Mouse (Mus musculus) spleen, adult 2 months (tissue): Measurements from ENCODE around the gene Epx. TPM values are rescaled to one million over a fixed set of nuclear protein-coding genes. Genes with fewer than 3 reads are reported as not detected.

Experiments used
- DNase-seq, 2 experiments: peaks; one replicate each; pipeline versions ENCODE4 v3.0.0 to v3.0.0-alpha.2; 2012 to 2021; ENCODE audit warnings: low spot score in 2 of 2, low read depth in 1 of 2
- H3K27ac ChIP-seq: fragments of 200-500 bp; 2 replicates; pipeline ENCODE4 v1.5.1; 2012; ENCODE audit warnings: low read length, inconsistent platforms; ENCODE audit not compliant: insufficient read depth
- H3K27me3 ChIP-seq: fragments of 200-500 bp; 2 replicates; pipeline ENCODE4 v1.6.1; 2012; ENCODE audit warnings: mild to moderate bottlenecking, moderate library complexity, low read length, inconsistent platforms; ENCODE audit not compliant: control insufficient read depth, insufficient read depth
- H3K36me3 ChIP-seq: fragments of 200-500 bp; 2 replicates; pipeline ENCODE4 v1.6.1; 2012; ENCODE audit warnings: mild to moderate bottlenecking, low read length, inconsistent platforms; ENCODE audit not compliant: control insufficient read depth, insufficient read depth
- H3K4me1 ChIP-seq: fragments of 200-500 bp; 2 replicates; pipeline ENCODE4 v1.6.1; 2011; ENCODE audit warnings: inconsistent platforms; ENCODE audit not compliant: control insufficient read depth, insufficient read depth, insufficient read length
- H3K4me3 ChIP-seq: fragments of 200-500 bp; 2 replicates; pipeline ENCODE4 v1.5.1; 2011; ENCODE audit warnings: mild to moderate bottlenecking, inconsistent platforms; ENCODE audit not compliant: insufficient read depth, insufficient read length; ENCODE audit errors: extremely low read depth
- CTCF ChIP-seq: fragments of 200-500 bp; IDR thresholded peaks from 2 replicates; pipeline ENCODE4 v1.5.1; 2011; ENCODE audit warnings: mild to moderate bottlenecking, inconsistent platforms; ENCODE audit not compliant: insufficient read depth, insufficient read length, insufficient replicate concordance; ENCODE audit errors: extremely low read depth
- POLR2A ChIP-seq: fragments of 200-500 bp; IDR thresholded peaks from 2 replicates; pipeline ENCODE4 v1.6.1; 2011; ENCODE audit warnings: low read depth, low read length, inconsistent platforms
- WGBS: fragments of 180-500 bp; shearing (Covaris S2); methylation state at CpG from one replicate; pipeline ENCODE4 v1.1.7; 2018; 5-methylcytosine and 5-hydroxymethylcytosine counted together
- polyA plus RNA-seq: library from polyadenylated mRNA; depleted of rRNA; stranded (reverse); fragments of >200 nt; gene quantifications from 2 replicates; pipeline ENCODE4 v1.2.3, GENCODE M21; 2012; rRNA removed

Epx gene
- polyA plus RNA-seq, result 2.5 and 12.7 TPM in 2 replicates

DNA sequence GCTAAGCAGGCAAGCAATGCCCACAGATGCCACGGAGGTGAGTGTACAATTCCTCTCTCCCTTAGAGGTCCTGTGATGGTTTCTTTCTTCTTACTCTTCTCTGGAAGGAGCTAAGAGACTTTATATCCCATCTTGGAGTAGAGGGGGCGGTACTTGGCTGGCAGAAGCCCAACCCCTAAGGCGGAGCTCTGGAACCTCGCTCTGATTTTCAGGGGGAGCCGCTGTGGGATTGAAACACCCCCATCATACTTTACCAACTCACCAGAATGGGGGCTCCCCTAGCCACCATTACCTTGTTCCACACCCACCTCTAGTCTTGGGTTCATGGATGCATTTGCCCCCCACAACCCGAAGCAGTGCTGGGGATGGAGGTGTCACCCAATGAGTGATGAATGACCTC is at the start of gene Epx:
TSS of gene Epx (minus strand) at position 101 of the 400 bp plus-strand sequence.
- H3K27ac ChIP-seq, result no peak within 1 kb of the TSS
- no peak for TF ChIP-seq POLR2A
- no peak for TF ChIP-seq CTCF
- no peak for DNase-seq
- no peak within 1 kb of the TSS for H3K4me3 ChIP-seq
- H3K27me3 ChIP-seq, result no peaks in the 10 kb centered on the region; the same call in 1 of the 2 replicates
- H3K4me1 ChIP-seq, result no peaks in the 10 kb centered on the region
- no peaks in the 10 kb centered on the region for H3K36me3 ChIP-seq
- WGBS, result 81% methylated on average over 6 of the region's 6 CpGs

DNA sequence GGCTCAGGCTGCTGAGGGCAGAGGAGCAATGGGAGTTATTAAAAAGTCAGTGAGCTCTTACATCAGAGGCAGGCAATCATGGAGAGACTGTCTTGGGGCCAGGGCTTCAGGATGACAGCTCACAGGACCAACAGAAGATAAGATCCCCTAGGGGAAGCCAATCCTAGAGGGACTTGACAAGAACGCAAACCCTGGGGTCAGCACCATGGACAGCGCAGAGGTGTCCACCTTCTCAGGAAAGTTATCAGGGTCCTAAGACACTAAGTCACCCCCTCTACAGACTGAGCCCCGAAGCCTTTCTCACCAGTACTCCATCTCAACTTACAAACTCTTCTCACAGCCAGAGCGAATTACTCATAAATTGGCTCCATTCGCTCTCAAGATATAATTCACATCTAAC is 45.6 kb upstream of the Epx start, which contains the start of gene Olfr464:
TSS of gene Olfr464 (minus strand) at position 2 of the 400 bp plus-strand sequence.
- WGBS, result 30% methylated on average over 5 of the region's 5 CpGs
- H3K27me3 ChIP-seq, result no peaks in the 10 kb centered on the region
- no peak within 1 kb of the TSS for H3K4me3 ChIP-seq
- H3K36me3 ChIP-seq, result no peaks in the 10 kb centered on the region
- H3K27ac ChIP-seq, result no peak within 1 kb of the TSS
- TF ChIP-seq CTCF, result no peak
- TF ChIP-seq POLR2A, result no peak
- H3K4me1 ChIP-seq, result no peaks in the 10 kb centered on the region
- no peak for DNase-seq

DNA sequence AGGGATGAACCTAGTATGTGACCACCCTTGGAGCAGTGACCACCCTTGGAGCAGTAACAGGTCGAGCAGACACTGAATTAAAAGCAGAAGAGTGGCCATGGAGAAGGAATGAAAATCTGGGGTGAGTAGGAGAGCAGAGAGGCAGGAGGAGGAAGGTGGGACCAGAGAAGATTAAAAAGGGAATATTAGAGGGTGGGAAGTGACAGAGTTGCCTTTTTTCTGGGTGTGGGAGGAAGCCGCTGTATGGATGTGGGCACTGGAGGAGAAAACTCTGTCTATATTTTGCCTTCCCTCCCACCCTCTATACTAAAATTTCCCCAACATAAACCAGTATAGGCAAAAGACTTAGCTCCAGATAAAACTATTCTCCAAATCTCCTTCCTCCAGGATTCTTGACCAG is 45.0 kb upstream of the Epx start:
- no peak overlapping the region for H3K27ac ChIP-seq
- H3K4me3 ChIP-seq, result no peak overlapping the region
- H3K27me3 ChIP-seq, result no peaks in the 10 kb centered on the region
- TF ChIP-seq CTCF (no peak), POLR2A (no peak)
- DNase-seq, result no peak
- H3K36me3 ChIP-seq, result no peaks in the 10 kb centered on the region
- WGBS, result 67% methylated on average over 2 of the region's 2 CpGs
- H3K4me1 ChIP-seq, result no peaks in the 10 kb centered on the region

DNA sequence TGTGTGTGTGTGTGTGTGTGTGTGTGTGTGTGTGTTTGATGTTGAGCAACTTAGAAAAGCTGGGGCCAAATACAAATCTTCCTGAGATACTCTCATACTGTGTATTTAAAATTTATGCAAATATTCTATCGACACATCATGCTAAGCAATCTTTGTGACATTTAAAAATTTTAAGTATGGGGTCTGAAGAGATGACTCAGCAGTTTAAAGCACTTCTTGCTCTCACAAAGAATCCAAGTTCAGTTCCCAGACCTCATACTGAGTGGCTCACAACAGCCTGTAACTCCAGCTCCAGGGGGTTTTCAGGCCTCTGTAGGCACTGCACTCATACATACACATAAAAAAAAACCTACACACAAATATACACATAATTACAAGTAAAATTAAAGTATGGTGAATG is 40.7 kb upstream of the Epx start:
- H3K4me1 ChIP-seq, result no peaks in the 10 kb centered on the region
- WGBS, result 73% methylated on average over 1 of the region's 1 CpGs
- H3K36me3 ChIP-seq, result no peaks in the 10 kb centered on the region
- TF ChIP-seq CTCF, result no peak
- TF ChIP-seq POLR2A, result no peak
- H3K27me3 ChIP-seq, result no peaks in the 10 kb centered on the region
- no peak for DNase-seq
- H3K27ac ChIP-seq, result no peak overlapping the region
- no peak overlapping the region for H3K4me3 ChIP-seq

DNA sequence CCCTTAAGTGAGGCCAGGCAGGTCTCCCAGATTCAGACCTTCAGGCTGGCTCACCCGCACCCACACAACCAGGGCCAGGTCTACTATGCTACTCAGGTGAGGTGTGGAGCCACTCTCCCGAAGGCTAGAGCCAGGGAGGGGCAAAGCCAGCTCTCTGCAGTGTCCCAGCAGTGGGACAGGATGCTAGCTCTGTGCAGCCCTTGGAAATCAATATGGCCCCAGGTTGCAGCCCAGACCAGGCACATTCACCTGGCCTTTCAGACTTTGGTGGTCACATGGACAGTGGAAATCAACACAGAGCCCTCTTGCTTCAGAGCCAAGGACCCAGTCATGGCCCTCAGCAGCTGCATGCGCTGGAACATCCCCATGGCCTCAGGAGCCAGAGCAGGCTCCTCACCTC is 29.0 kb upstream of the Epx start:
- TF ChIP-seq POLR2A, result no peak
- TF ChIP-seq CTCF, result no peak
- WGBS, result 82% methylated on average over 3 of the region's 3 CpGs
- no peak for DNase-seq
- no peak overlapping the region for H3K4me3 ChIP-seq
- H3K4me1 ChIP-seq, result no peaks in the 10 kb centered on the region
- H3K27ac ChIP-seq, result no peak overlapping the region
- no peaks in the 10 kb centered on the region for H3K36me3 ChIP-seq
- H3K27me3 ChIP-seq, result no peaks in the 10 kb centered on the region; the same call in 1 of the 2 replicates

DNA sequence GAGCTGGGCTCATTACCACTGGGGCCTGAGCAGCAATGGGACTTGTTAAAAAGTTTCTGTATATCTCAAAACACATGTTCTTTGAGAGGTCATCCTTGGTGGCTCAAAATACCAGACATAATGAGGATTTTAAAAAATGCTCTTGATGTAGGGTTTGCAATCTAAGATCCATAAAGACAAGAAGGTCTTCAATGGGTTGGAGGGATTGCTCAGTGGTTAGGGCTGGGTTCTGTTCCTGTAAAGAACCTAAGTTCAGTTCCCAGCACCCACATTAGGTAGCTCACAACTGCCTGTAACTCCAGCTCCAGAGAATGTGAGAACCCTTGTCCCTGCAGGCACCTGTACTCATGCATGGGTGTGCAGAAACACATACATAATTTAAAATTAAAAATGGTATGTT is 22.0 kb upstream of the Epx start, which contains the start of gene Olfr463:
TSS of gene Olfr463 (minus strand) at position 101 of the 400 bp plus-strand sequence.
- no peak within 1 kb of the TSS for H3K27ac ChIP-seq
- no peak for DNase-seq
- H3K4me3 ChIP-seq, result no peak within 1 kb of the TSS
- H3K36me3 ChIP-seq, result no peaks in the 10 kb centered on the region
- no peaks in the 10 kb centered on the region; the same call in none of the 2 replicates for H3K27me3 ChIP-seq
- no peaks in the 10 kb centered on the region for H3K4me1 ChIP-seq
- TF ChIP-seq CTCF, result no peak
- no peak for TF ChIP-seq POLR2A

DNA sequence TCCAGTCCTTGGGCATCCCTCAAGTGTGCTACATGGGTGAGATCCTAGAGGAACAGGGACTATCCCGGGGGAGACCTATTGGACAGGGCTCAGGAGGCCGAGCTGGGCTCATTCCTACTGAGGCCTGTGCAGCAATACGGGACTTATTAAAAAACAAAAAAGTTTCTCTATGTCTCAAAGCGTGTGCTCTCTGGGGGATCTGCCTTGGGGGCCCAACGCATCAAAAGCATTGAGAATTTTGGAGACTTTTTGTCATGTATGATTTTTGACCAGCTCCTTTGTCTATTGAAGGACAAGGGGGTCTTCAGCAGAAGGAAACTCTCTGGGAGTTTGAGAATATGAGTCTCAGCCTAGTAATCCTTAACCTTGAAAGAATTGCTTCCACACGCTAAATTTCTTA is 16.8 kb upstream of the Epx start, which contains the start of gene Olfr462:
TSS of gene Olfr462 (minus strand) at position 101 of the 400 bp plus-strand sequence.
- DNase-seq, result no peak
- TF ChIP-seq CTCF (no peak), POLR2A (no peak)
- no peaks in the 10 kb centered on the region for H3K27me3 ChIP-seq
- no peak within 1 kb of the TSS for H3K27ac ChIP-seq
- WGBS, result 87% methylated on average over 6 of the region's 6 CpGs
- H3K36me3 ChIP-seq, result no peaks in the 10 kb centered on the region
- no peak within 1 kb of the TSS for H3K4me3 ChIP-seq
- H3K4me1 ChIP-seq, result no peaks in the 10 kb centered on the region
